Mouse (Mus musculus) MEL (cell line): Measurements from ENCODE around the gene Cfdp1. TPM values are rescaled to one million over a fixed set of nuclear protein-coding genes. Genes with fewer than 3 reads are reported as not detected.

ENCODE experiments used
- DNase-seq: peaks from one replicate; pipeline ENCODE4 v3.0.0; 2011; ENCODE audit warnings: low read depth, low spot score
- H3K27ac ChIP-seq: 2 replicates; pipeline ENCODE4 v1.5.1; 2012; ENCODE audit warnings: low read depth, mild to moderate bottlenecking, control low read depth, low read length, moderate library complexity; ENCODE audit not compliant: control insufficient read depth
- H3K27me3 ChIP-seq, 2 experiments: fragments of 150-350 bp in 1 of 2; sonication (generic) in 1 of 2; 2 replicates each; pipeline ENCODE4 v1.6.1; 2012; ENCODE audit warnings: low read length in 2 of 2, mild to moderate bottlenecking in 2 of 2, improper control_type of control experiment in 1 of 2, moderate library complexity in 1 of 2; ENCODE audit not compliant: insufficient read depth in 2 of 2, control insufficient read depth in 1 of 2
- H3K36me3 ChIP-seq, 2 experiments: 2 replicates each; pipeline ENCODE4 v1.6.1; 2012 to 2014; ENCODE audit warnings: low read length in 2 of 2, improper control_type of control experiment in 1 of 2, inconsistent platforms in 1 of 2, mild to moderate bottlenecking in 1 of 2; ENCODE audit not compliant: insufficient read depth in 2 of 2, control insufficient read depth in 1 of 2
- H3K4me1 ChIP-seq, 2 experiments: fragments of 150-350 bp in 1 of 2; sonication (generic) in 1 of 2; 2 replicates each; pipeline ENCODE4 v1.6.1; 2012; ENCODE audit warnings: low read length in 2 of 2, improper control_type of control experiment in 1 of 2, mild to moderate bottlenecking in 1 of 2; ENCODE audit not compliant: insufficient read depth in 2 of 2, control insufficient read depth in 1 of 2
- H3K4me3 ChIP-seq, 2 experiments: fragments of 150-350 bp in 1 of 2; sonication (generic) in 1 of 2; 2 replicates each; pipeline ENCODE4 v1.5.1; 2012; ENCODE audit warnings: low read depth in 2 of 2, low read length in 2 of 2, mild to moderate bottlenecking in 2 of 2, moderate library complexity in 2 of 2, control low read depth in 1 of 2, improper control_type of control experiment in 1 of 2; ENCODE audit not compliant: control insufficient read depth in 1 of 2, insufficient read depth in 1 of 2
- H3K79me2 ChIP-seq: 2 replicates; pipeline ENCODE4 v1.6.1; 2012; ENCODE audit warnings: mild to moderate bottlenecking, low read length, moderate library complexity; ENCODE audit not compliant: control insufficient read depth, poor library complexity, insufficient read depth
- H3K9ac ChIP-seq: 2 replicates; pipeline ENCODE4 v1.6.1; 2012; ENCODE audit warnings: low read depth, mild to moderate bottlenecking, control low read depth, low read length, moderate library complexity; ENCODE audit not compliant: control insufficient read depth, poor library complexity, severe bottlenecking
- H3K9me3 ChIP-seq: fragments of 150-350 bp; sonication (generic); replicated peaks from 2 replicates; pipeline ENCODE4 v1.6.1; 2012; ENCODE audit warnings: mild to moderate bottlenecking, low read length, improper control_type of control experiment, moderate library complexity; ENCODE audit not compliant: insufficient read depth
- CHD1 ChIP-seq: IDR thresholded peaks from 2 replicates; pipeline ENCODE4 v1.6.1; 2012; ENCODE audit warnings: low read depth, mild to moderate bottlenecking, inconsistent platforms, low read length, improper control_type of control experiment
- CHD2 ChIP-seq: IDR thresholded peaks from 2 replicates; pipeline ENCODE4 v1.6.1; 2011; ENCODE audit warnings: low read length, improper control_type of control experiment
- E2F4 ChIP-seq: IDR thresholded peaks from 2 replicates; pipeline ENCODE4 v1.6.1; 2011; ENCODE audit warnings: low read depth, low read length, improper control_type of control experiment, borderline replicate concordance
- ELF1 ChIP-seq: IDR thresholded peaks from 2 replicates; pipeline ENCODE4 v1.6.1; 2014; ENCODE audit warnings: low read depth, mild to moderate bottlenecking, inconsistent platforms, low read length, improper control_type of control experiment, moderate library complexity
- GABPA ChIP-seq: IDR thresholded peaks from 2 replicates; pipeline ENCODE4 v1.6.1; 2012; ENCODE audit warnings: low read depth, mild to moderate bottlenecking, inconsistent platforms, low read length, improper control_type of control experiment, moderate library complexity
- GATA1 ChIP-seq: IDR thresholded peaks from 2 replicates; pipeline ENCODE4 v1.6.1; 2011; ENCODE audit warnings: low read depth, low read length, improper control_type of control experiment
- KAT2A ChIP-seq: conservative IDR thresholded peaks from 2 replicates; pipeline ENCODE4 v1.6.1; 2012; ENCODE audit warnings: low read depth, low read length, improper control_type of control experiment, inconsistent platforms
- NELFE ChIP-seq: IDR thresholded peaks from 2 replicates; pipeline ENCODE4 v1.6.1; 2011; ENCODE audit warnings: low read depth, low read length, improper control_type of control experiment
- NRF1 ChIP-seq: IDR thresholded peaks from 2 replicates; pipeline ENCODE4 v1.6.1; 2014; ENCODE audit warnings: low read depth, mild to moderate bottlenecking, inconsistent platforms, low read length, improper control_type of control experiment, moderate library complexity; ENCODE audit not compliant: poor library complexity, insufficient read depth, severe bottlenecking
- POLR2A ChIP-seq, 2 experiments: IDR thresholded peaks; 2 replicates each; pipeline ENCODE4 v1.6.1; 2011 to 2012; ENCODE audit warnings: low read length in 2 of 2, mild to moderate bottlenecking in 2 of 2, control low read depth in 1 of 2, improper control_type of control experiment in 1 of 2, low read depth in 1 of 2, moderate library complexity in 1 of 2; ENCODE audit not compliant: control insufficient read depth in 1 of 2, insufficient read depth in 1 of 2, poor library complexity in 1 of 2
- POLR2AphosphoS2 ChIP-seq: IDR thresholded peaks from 2 replicates; pipeline ENCODE4 v1.6.1; 2011; ENCODE audit warnings: low read length, improper control_type of control experiment
- POLR2AphosphoS5 ChIP-seq: IDR thresholded peaks from 2 replicates; pipeline ENCODE4 v1.6.1; 2012; ENCODE audit warnings: low read depth, borderline replicate concordance, mild to moderate bottlenecking, inconsistent platforms, low read length, moderate library complexity, mixed read lengths
- RCOR1 ChIP-seq: IDR thresholded peaks from 2 replicates; pipeline ENCODE4 v1.6.1; 2012; ENCODE audit warnings: low read depth, mild to moderate bottlenecking, inconsistent platforms, low read length, improper control_type of control experiment
- SMC3 ChIP-seq: IDR thresholded peaks from 2 replicates; pipeline ENCODE4 v1.6.1; 2011; ENCODE audit warnings: low read depth, low read length, improper control_type of control experiment
- UBTF ChIP-seq: IDR thresholded peaks from 2 replicates; pipeline ENCODE4 v1.6.1; 2012; ENCODE audit warnings: low read depth, mild to moderate bottlenecking, inconsistent platforms, low read length, improper control_type of control experiment, moderate library complexity, borderline replicate concordance; ENCODE audit not compliant: insufficient read depth
- ZC3H11A ChIP-seq: IDR thresholded peaks from 2 replicates; pipeline ENCODE4 v1.6.1; 2012; ENCODE audit warnings: low read depth, mild to moderate bottlenecking, inconsistent platforms, low read length, improper control_type of control experiment
- polyA plus RNA-seq, 2 experiments: library from polyadenylated mRNA; stranded (reverse) in 1 of 2; unstranded in 1 of 2; fragments of >175 nt in 1 of 2; fragments of >200 nt in 1 of 2; gene quantifications; 2 replicates each; pipeline versions ENCODE4 v1.2.1 to v1.2.4; 2012; ENCODE audit warnings: low replicate concordance in 2 of 2, low read depth in 1 of 2; ENCODE audit not compliant: insufficient read length in 2 of 2, insufficient read depth in 1 of 2, missing spikeins in 1 of 2
- total RNA-seq: library from RNA; depleted of rRNA; stranded (reverse); fragments of 300-350 nt; gene quantifications from 2 replicates; pipeline ENCODE4 v1.2.3, GENCODE M21; 2012

Cfdp1 gene
- total and polyA plus RNA-seq, 3 experiments, result 185 to 214 TPM; not detected in 1

GRCm38 (mm10) chr8:111832983-111833382, 21.1 kb downstream of the Cfdp1 start:
- no peak for DNase-seq
- no peak overlapping the region for H3K9ac ChIP-seq
- H3K4me3 ChIP-seq, result no peak overlapping the region
- H3K36me3 ChIP-seq, result peaks cover 0 to 30% of the 10 kb centered on the region in 2 experiments; a peak in 2 of 4 replicates
- H3K27ac ChIP-seq, result no peak overlapping the region
- TF ChIP-seq ELF1 (no peak), RCOR1 (no peak), NELFE (no peak), POLR2AphosphoS5 (no peak), E2F4 (no peak), POLR2AphosphoS2 (no peak), NRF1 (no peak), UBTF (no peak), ZC3H11A (no peak), SMC3 (no peak), KAT2A (no peak)
- no peaks in the 10 kb centered on the region for H3K9me3 ChIP-seq
- no peaks in the 10 kb centered on the region for H3K27me3 ChIP-seq
- no peaks in the 10 kb centered on the region for H3K79me2 ChIP-seq
- H3K4me1 ChIP-seq, result no peaks in the 10 kb centered on the region

DNA sequence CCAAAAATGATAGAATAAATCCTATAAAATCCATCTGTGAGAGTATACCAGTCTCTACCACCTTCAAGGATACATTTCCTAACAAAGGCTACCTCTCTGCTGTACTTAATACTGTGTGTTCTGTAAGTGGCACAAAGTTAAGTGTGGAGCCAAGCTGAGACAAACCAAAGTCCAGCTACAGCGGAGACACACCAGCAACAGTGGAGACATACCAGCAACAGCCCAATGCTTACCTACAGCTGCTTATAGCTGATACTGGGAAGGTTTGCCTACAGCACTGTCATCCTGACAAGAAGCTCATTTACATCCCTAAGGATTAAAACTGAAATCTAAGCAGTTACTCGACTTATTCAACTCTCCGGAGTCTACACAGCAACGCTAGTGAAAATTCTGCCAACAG, 22.1 kb downstream of the Cfdp1 start:
- Histone ChIP-seq H3K4me3 (no peak overlapping the region), H3K9ac (no peak overlapping the region), H3K36me3 (peaks cover 0 to 32% of the 10 kb centered on the region in 2 experiments; a peak in 2 of 4 replicates), H3K4me1 (no peaks in the 10 kb centered on the region), H3K27me3 (no peaks in the 10 kb centered on the region), H3K27ac (no peak overlapping the region), H3K79me2 (no peaks in the 10 kb centered on the region), H3K9me3 (no peaks in the 10 kb centered on the region)
- no peak for DNase-seq
- TF ChIP-seq GABPA (no peak), SMC3 (no peak)

GRCm38 (mm10) chr8:111828595-111828994, 25.5 kb downstream of the Cfdp1 start:
- H3K9ac ChIP-seq, result no peak overlapping the region
- H3K79me2 ChIP-seq, result no peaks in the 10 kb centered on the region
- H3K27me3 ChIP-seq, result no peaks in the 10 kb centered on the region
- no peaks in the 10 kb centered on the region for H3K9me3 ChIP-seq
- no peak for DNase-seq
- H3K36me3 ChIP-seq, result peaks cover 0 to 29% of the 10 kb centered on the region in 2 experiments; a peak in 2 of 4 replicates
- no peak overlapping the region for H3K4me3 ChIP-seq
- H3K4me1 ChIP-seq, result no peaks in the 10 kb centered on the region
- no peak for TF ChIP-seq E2F4
- no peak for TF ChIP-seq CHD1
- no peak for TF ChIP-seq POLR2A (IDR thresholded peaks at IDR 0.05; ENCODE audit: control insufficient read depth in 1 of 2, insufficient read depth in 1 of 2, low read depth in 1 of 2, low read length in 2 of 2, poor library complexity in 1 of 2)
- no peak for TF ChIP-seq CHD2
- no peak for TF ChIP-seq GATA1
- H3K27ac ChIP-seq, result no peak overlapping the region
